Mouse (Mus musculus): ENCODE results near the gene Hmgcl. TPM values are rescaled to one million over a fixed set of nuclear protein-coding genes. Genes with fewer than 3 reads are reported as not detected.

Hmgcl gene
- total RNA-seq, 2 experiments from 2014 or later = 46.6 to 47.7 TPM

GRCm38 (mm10) chr4:135981524-135982063 is 35.3 kb downstream of the Hmgcl start:
- no peak for DNase-seq (ENCODE audit: low spot score in 2 of 2)

DNA sequence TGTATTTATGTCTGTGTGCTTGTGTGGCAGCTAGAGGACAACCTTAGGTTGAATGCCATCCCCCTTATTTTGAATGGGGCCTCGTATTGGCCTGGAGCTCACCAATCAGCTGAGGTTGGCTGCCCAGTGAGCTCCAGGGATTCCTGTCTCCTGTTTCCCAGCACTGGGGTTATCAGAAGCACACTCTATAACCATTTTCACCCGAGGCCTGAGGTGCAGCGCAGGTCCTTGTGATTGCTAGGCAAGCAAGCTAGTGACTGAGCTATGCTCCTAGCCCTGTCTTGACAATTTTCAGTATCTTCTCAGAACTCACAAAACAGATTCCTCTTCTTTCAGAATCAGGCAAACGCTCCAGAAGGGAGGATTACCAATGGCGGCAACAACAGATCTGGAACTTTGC is 38.3 kb downstream of the Hmgcl start:
- no peak for DNase-seq (ENCODE audit: low spot score in 2 of 2)

GRCm38 (mm10) chr4:135985193-135985592 is 38.9 kb downstream of the Hmgcl start:
- no peak for DNase-seq (ENCODE audit: low spot score in 2 of 2)

DNA sequence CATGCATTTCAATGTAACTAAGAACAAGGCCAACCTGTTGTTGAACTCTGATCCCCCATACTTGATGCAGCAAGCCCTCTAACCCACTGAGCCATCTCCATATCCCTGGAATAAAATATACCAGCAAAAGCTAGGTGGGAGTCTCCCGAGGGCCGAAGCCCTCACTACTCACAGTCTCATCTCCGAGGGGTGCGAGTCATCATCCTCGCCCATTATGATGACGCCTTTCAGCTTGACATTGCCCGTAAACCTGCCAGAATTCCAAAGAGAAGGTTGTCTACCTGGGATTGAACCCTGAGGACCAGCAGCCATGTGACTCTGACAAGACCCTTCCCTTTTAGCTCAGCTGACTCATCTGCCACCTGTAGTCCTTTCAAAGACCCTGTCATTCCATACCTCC is 39.5 kb downstream of the Hmgcl start:
- DNase-seq (ENCODE audit: low spot score in 2 of 2) = no peak

DNA sequence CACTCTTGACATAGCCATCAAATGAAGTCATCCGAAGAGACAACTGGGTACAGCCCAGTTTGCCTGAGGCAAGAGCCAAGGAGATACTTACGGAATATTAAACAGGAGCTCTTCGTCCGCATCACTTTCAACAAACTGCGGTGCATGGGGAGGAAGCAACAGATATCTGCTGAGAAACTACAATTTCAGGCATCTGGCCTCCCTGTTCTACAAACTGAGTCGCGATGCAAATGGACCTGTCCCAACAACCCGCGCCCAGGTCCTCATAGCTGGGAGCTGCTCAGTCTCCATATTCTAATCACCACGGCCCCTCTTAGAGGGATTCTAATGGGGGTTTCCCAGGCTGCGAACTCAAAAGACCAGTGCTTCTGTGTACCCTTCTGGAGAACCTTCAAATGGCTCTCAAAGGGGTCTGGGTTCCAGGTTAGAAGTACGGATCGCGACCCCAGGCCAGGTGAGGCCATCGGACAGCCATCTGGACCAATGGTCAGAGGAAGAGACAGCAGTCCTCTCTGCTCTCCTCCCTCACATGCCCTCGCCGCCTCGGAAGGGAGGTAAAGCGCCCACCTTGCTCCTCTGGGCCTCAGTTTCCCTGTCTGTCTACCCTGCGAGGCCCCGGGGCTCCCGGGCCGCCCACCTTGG is 40.2 kb downstream of the Hmgcl start:
- DNase-seq (ENCODE audit: low spot score in 2 of 2) = no peak

DNA sequence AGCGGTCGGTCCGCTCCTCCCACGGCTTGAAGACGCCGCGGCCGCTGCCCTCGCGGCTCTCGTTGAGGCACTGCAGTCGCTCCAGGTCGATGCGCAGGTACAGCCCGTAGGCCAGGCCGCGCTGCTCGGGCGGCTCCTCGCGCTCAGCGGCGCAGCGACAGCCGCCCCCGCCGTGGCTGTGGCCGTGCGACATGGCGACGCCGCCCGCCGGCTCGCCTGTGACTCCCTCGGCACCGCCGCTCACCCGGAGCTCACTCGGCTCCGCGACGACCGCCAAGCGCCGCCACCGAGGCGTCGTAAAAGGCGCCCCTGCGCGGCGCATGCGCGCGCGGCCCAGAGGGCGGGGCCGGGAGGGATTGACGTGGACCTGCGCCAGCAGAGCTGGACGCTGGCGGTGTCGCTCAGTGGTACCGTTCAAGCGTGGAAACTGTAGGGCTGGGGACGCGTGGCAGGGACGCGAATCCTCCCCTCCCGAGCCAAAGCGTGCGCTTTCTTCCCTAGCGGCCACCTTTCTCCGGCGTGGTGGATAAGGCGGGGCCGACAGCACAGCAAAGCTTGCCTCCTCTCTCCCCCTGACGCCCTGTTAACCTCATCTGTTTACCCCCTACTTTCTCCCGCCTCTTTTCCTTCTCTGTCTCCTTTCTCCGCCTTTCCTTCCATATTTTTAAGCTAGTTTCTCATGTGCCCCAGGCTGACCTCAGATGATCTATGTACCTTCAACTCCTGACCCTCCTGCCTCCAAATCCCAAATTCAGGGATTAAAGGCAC is 40.9 kb downstream of the Hmgcl start, which contains the start of gene Pithd1:
Gene Pithd1, minus strand, starts transcription at position 322 of the 768 bp plus-strand sequence.
- DNase-seq (ENCODE audit: low spot score in 2 of 2) = peak; percentile 91 to 93

DNA sequence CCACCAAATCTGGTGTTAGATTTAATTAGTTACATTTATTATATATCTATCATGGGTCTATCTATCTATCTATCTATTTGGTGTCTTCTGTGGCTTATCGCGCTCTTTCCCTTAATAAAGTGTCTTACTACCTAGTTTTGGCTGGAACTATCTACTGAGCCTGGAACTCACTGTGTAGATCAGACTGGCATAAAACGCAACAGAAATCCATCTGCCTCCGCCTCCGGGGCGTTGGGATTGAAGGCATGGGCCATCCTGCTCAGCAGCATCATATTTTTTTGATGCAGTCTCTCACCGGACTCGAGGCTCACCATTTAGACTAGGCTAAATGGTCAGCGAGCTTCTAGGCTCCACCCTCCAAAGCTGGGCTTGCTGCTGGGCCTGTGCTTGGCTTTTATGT is 41.5 kb downstream of the Hmgcl start:
- no peak for DNase-seq (ENCODE audit: low spot score in 2 of 2)

DNA sequence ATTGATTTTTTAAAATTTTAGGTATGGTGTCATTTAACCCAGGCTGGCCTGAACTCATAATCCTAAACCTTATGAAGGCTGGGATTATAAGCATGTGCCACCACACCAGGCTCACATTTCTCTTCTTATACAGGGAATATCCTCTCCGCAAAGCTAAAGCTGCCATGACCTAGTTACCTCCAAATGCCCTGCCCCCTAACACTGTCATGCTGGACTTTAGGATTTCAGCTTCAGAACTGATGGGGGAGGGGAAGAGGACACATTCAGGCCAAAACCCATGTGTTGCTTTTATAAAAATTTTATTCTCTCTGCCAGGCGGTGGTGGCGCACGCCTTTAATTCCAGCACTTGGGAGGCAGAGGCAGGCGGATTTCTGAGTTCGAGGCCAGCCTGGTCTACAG is 47.7 kb downstream of the Hmgcl start:
- no peak for DNase-seq (ENCODE audit: low spot score in 2 of 2)

DNA sequence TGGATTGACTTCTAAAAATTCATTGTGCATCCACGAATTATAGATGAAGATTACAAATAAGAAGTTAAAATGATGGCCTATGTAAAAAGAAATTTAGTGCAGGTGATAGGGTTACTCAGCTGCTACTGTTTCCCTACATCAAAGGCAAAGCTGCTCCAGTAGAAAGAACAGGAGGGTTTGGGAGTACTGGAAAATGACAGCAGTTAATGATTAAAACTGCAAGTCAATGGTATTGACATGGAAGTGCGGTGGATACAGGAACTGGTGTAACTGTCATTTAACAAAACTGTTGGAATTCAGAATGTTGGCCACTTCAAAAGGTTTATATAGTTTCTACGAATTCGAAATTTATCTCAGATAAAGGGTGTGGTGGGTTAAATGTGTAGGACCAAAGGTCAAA is 48.9 kb downstream of the Hmgcl start:
- no peak for DNase-seq (ENCODE audit: low spot score in 2 of 2)

DNA sequence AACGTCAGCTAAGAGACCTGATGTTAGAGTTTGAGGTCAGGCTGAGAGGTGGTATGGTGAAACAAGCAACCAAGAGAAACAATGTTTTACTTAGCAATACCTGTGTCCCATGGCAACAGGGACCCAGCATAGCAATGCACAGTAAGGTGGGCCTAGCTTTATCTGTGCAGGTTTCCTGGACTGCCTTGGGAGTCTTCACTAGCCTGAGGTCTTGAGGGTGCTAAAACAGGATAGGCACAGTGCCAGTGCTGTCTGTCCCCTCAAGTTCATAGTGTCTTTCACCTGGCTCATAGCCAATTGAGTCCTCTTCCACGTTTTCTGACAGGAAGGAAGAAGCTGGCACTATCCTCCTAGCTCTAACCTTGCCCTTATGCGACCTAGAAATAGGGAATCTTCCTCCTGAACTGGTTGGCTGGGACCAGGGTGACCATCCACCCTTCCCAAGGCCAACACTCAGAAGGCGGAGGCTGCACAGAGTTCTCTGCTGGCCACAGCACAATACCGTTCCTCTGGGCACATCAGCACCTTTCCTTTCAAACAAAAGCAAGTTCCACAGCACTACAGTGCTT is 57.9 kb downstream of the Hmgcl start:
- no peak for DNase-seq (ENCODE audit: low spot score in 2 of 2)

- no peak for DNase-seq (ENCODE audit: low spot score in 2 of 2)
Measured at GRCm38 (mm10) chr4:136004921-136005320, 58.7 kb downstream of the Hmgcl start.

- no peak for DNase-seq (ENCODE audit: low spot score in 2 of 2)
Measured at GRCm38 (mm10) chr4:136006821-136007220, 60.6 kb downstream of the Hmgcl start.

DNA sequence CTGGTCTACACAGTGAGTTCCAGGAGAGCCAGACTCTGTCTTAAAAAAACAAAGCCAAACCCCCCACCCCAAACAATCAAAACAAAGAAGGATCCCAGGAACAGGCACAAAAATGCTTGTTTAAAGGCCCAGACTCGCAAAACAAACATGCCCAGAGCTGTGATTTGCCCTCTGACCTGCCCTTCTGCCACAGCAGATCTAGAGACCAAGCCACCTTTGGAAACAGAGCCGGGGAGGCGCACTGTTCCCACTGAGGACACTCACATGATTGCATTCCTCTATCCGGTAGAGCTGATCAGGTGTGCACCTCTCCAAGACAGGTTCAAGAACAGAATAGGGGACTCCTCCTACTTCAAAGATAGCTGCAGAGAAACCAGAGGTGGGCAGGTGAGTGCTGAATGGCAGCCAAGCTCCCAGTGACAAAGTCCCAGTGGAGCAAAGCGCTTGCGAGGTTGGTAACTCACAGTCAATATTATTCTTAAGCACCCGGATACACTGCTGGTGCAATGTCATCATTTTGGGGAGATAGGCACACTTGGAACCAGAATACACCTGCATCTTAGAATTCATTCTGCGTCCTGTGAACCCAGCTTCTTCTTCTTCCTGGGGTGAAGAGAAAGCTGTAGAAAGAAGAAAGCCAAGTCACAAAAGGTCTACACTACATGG is 62.7 kb downstream of the Hmgcl start:
- DNase-seq (ENCODE audit: low spot score in 2 of 2) = no peak

GRCm38 (mm10) chr4:136010586-136010985 is 64.3 kb downstream of the Hmgcl start:
- no peak for DNase-seq (ENCODE audit: low spot score in 2 of 2)

Other genes starting within 250 kb of the Hmgcl start
- gene Il22ra1, start 218.3 kb upstream of the Hmgcl start, total RNA-seq (2021) = under 1 TPM in 1 of 2 experiments, not detected in 1; 0.20 TPM
- gene Myom3, start 186.7 kb upstream of the Hmgcl start, total RNA-seq (2021) = 100 to 1,000 TPM; 107 to 112 TPM
- gene Srsf10, start 90.7 kb upstream of the Hmgcl start, total RNA-seq (2021) = 10 to 100 TPM; 61.0 to 86.0 TPM
- gene Pnrc2, start 72.6 kb upstream of the Hmgcl start, total RNA-seq (2021) = 10 to 100 TPM; 76.6 to 91.3 TPM
- under 1 TPM; 0.65 to 0.78 TPM for gene Cnr2, start 51.1 kb upstream of the Hmgcl start, total RNA-seq (2021)
- gene Fuca1, start 25.7 kb upstream of the Hmgcl start, total RNA-seq (2021) = 10 to 100 TPM; 46.6 to 46.7 TPM
- gene Gale, start 17.3 kb downstream of the Hmgcl start, total RNA-seq (2021) = 1 to 10 TPM; 7.1 to 7.7 TPM
- 10 to 100 TPM; 36.5 to 39.6 TPM for gene Lypla2, start 26.2 kb downstream of the Hmgcl start, total RNA-seq (2021)
- 10 to 100 TPM; 23.6 to 26.2 TPM for gene Pithd1, start 40.8 kb downstream of the Hmgcl start, total RNA-seq (2021)
- gene Eloa, start 75.3 kb downstream of the Hmgcl start, total RNA-seq (2021) = 10 to 100 TPM; 43.9 to 45.9 TPM
- gene Rpl11, start 107.0 kb downstream of the Hmgcl start, total RNA-seq (2021) = 100 to 1,000 TPM; 466 to 495 TPM
- 10 to 100 TPM; 51.3 to 59.3 TPM for gene Id3, start 197.0 kb downstream of the Hmgcl start, total RNA-seq (2021)
- gene E2f2, start 225.9 kb downstream of the Hmgcl start, total RNA-seq (2021) = 10 to 100 TPM; 18.4 to 19.4 TPM

All from gastrocnemius, postnatal 4 days (tissue).